Mouse (Mus musculus) stomach, embryonic 14.5 days (tissue): Measurements from ENCODE around the gene Wnt2b. TPM values are rescaled to one million over a fixed set of nuclear protein-coding genes. Genes with fewer than 3 reads are reported as not detected.
A peak's percentile ranks its signal among the peaks of the same experiment; 100 is the strongest.

Experiments
- ATAC-seq: fragments of 200-750 bp; cut with Nextera tagmentation; 2 replicates; pipeline ENCODE4 v1.8.0; 2017; ENCODE audit warnings: low read depth, moderate TSS enrichment; ENCODE audit not compliant: insufficient number of reproducible peaks, insufficient read depth, low FRiP score
- H3K27ac ChIP-seq: fragments of 300-500 bp; sonication (generic); 2 replicates; pipeline ENCODE4 v1.5.1; 2014; ENCODE audit warnings: mild to moderate bottlenecking, low read length, moderate library complexity, mixed read lengths
- H3K27me3 ChIP-seq: fragments of 300-500 bp; sonication (generic); 2 replicates; pipeline ENCODE4 v1.6.1; 2014; ENCODE audit warnings: low read length, control low read depth, mixed read lengths; ENCODE audit not compliant: control insufficient read depth, insufficient read depth
- H3K36me3 ChIP-seq: fragments of 300-500 bp; sonication (generic); 2 replicates; pipeline ENCODE4 v1.6.1; 2014; ENCODE audit warnings: mild to moderate bottlenecking, control low read depth, low read length, moderate library complexity, mixed read lengths; ENCODE audit not compliant: control insufficient read depth, insufficient read depth
- H3K4me1 ChIP-seq: fragments of 300-500 bp; sonication (generic); 2 replicates; pipeline ENCODE4 v1.6.1; 2014; ENCODE audit warnings: low read length, control low read depth, mixed read lengths; ENCODE audit not compliant: control insufficient read depth, insufficient read depth
- H3K4me2 ChIP-seq: fragments of 300-500 bp; sonication (generic); replicated peaks from 2 replicates; pipeline ENCODE4 v1.6.1; 2014; ENCODE audit warnings: low read depth, low read length, control low read depth
- H3K4me3 ChIP-seq: fragments of 300-500 bp; sonication (generic); 2 replicates; pipeline ENCODE4 v1.5.1; 2014; ENCODE audit warnings: low read depth, low read length, control low read depth
- H3K9ac ChIP-seq: fragments of 300-500 bp; sonication (generic); replicated peaks from 2 replicates; pipeline ENCODE4 v1.6.1; 2014; ENCODE audit warnings: low read depth, mild to moderate bottlenecking, control low read depth, low read length, moderate library complexity, mixed read lengths
- H3K9me3 ChIP-seq: fragments of 300-500 bp; sonication (generic); 2 replicates; pipeline ENCODE4 v1.6.1; 2016; ENCODE audit warnings: low read depth, low read length, control low read depth; ENCODE audit not compliant: control insufficient read depth
- WGBS: fragments of 180-500 bp; shearing (Covaris S2); extraction: QIAGEN DNeasy Blood & Tissue Kit; methylation state at CpG from one replicate; pipeline ENCODE4 v1.1.7; 2014; 5-methylcytosine and 5-hydroxymethylcytosine counted together
- polyA plus RNA-seq: library from polyadenylated mRNA; unstranded; fragments of >200 nt; fragmentation: Nextera tagmentation; extraction: Ambion mirVana; gene quantifications from 2 replicates; pipeline ENCODE4 v1.2.1, GENCODE M21; 2014

The Wnt2b gene
- polyA plus RNA-seq, 1 experiment from 2014 or later, result 4.1 TPM

GRCm38 (mm10) chr3:105000561-105000960, 38.8 kb upstream of the Wnt2b start:
- Histone ChIP-seq H3K9me3 (no peaks in the 10 kb centered on the region), H3K4me3 (no peak overlapping the region), H3K36me3 (peaks cover 25% of the 10 kb centered on the region), H3K27me3 (no peaks in the 10 kb centered on the region), H3K27ac (no peak overlapping the region), H3K9ac (no peak overlapping the region), H3K4me1 (0 out of 2 replicates have a peak, but pooled peaks cover 4% of the 10 kb centered on the region), H3K4me2 (no peak overlapping the region)
- WGBS, result 42% methylated on average over 8 of the region's 8 CpGs
- ATAC-seq, result no peak; the same call in 1 of the 2 replicates

DNA sequence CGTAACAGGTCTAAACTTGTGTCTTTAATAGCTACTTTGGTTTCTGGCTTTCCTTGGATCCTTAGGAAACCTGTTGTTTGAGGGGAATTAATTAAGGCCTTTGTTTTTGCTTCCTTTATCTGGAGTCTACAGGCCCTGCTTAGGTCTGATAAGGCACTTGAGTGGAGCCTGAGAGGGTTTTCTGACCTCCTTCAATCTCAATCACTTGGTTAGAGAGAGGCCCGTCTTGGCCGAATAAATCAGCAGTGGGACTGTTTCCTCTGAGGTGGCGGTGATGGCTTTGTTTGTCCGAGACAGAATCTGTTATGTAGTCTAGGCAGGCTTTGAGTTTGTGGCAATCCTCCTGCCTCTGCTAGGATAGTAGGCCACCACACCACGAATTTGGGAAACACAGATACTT, 35.8 kb upstream of the Wnt2b start:
- Histone ChIP-seq H3K9me3 (no peaks in the 10 kb centered on the region), H3K27me3 (no peaks in the 10 kb centered on the region), H3K4me3 (no peak overlapping the region), H3K4me2 (no peak overlapping the region), H3K36me3 (peaks cover 5% of the 10 kb centered on the region; the same call in 1 of the 2 replicates), H3K9ac (no peak overlapping the region), H3K27ac (no peak overlapping the region), H3K4me1 (peaks cover 11% of the 10 kb centered on the region; the same call in 1 of the 2 replicates)
- 45% methylated on average over 6 of the region's 6 CpGs for WGBS
- no peak for ATAC-seq

- Histone ChIP-seq H3K9ac (no peak overlapping the region), H3K36me3 (no peaks in the 10 kb centered on the region), H3K9me3 (no peaks in the 10 kb centered on the region), H3K4me1 (peaks cover 7% of the 10 kb centered on the region; the same call in 1 of the 2 replicates), H3K4me3 (no peak overlapping the region), H3K4me2 (no peak overlapping the region), H3K27me3 (no peaks in the 10 kb centered on the region), H3K27ac (no peak overlapping the region)
- no peak for ATAC-seq
- WGBS, result 83% methylated on average over 7 of the region's 7 CpGs
Measured at GRCm38 (mm10) chr3:104995707-104996106, 34.0 kb upstream of the Wnt2b start.

DNA sequence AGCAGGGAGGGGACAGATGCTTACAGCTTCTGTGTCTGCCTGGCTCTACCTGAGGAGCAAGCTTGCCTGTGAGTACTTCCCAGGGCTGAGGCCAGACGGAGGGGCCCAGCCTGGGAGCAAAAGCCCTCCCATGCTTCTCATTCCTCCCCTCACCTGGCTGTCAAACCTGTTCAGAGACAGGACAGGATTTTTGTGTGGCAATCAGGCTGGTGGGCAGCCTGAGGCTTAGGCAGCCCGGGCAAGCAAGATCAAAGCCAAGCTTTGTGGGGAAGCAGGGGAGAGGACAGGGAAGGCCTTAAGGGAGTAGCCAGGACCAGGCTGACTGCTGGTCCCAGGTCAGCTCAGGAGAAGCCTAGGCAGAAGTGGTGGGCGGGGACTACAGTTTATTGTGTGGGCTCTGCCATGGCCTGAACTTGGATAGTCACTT, 32.7 kb upstream of the Wnt2b start:
- WGBS, result 41% methylated on average over 3 of the region's 3 CpGs
- Histone ChIP-seq H3K27me3 (no peaks in the 10 kb centered on the region), H3K36me3 (no peaks in the 10 kb centered on the region), H3K27ac (peak overlapping the region; percentile 71; the same call in 1 of the 2 replicates), H3K4me3 (no peak overlapping the region), H3K9me3 (no peaks in the 10 kb centered on the region), H3K4me2 (no peak overlapping the region), H3K9ac (no peak overlapping the region), H3K4me1 (peaks cover 7% of the 10 kb centered on the region; the same call in 1 of the 2 replicates)
- ATAC-seq, result 0 out of 2 replicates have a peak, but pooled peaks have one; percentile 26

DNA sequence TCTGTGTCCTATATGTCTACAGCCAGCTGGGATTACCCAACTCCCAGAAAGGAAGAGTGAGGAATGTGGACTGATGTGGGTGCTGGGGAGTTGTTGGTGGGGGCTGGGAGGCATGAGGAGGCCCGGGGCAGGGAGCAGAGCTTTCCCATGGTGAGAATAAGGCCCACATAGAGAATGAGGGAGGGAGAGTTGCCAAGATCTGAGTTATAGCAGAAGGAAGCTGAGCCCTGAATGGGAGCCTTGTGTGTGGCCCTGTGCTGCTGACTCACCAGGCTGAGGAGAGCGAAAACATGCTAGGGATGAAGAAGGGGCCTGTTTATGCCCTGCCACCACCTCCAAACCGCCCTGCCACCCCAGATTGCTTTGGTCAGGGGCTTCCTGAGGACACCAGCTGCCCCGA, 32.1 kb upstream of the Wnt2b start:
- Histone ChIP-seq H3K4me1 (peaks cover 7% of the 10 kb centered on the region; the same call in 1 of the 2 replicates), H3K4me2 (no peak overlapping the region), H3K27ac (peak overlapping the region; percentile 71; the same call in 1 of the 2 replicates), H3K4me3 (no peak overlapping the region), H3K9ac (no peak overlapping the region), H3K9me3 (no peaks in the 10 kb centered on the region), H3K27me3 (no peaks in the 10 kb centered on the region), H3K36me3 (no peaks in the 10 kb centered on the region)
- ATAC-seq, result peak; percentile 70
- WGBS, result 36% methylated on average over 4 of the region's 4 CpGs

GRCm38 (mm10) chr3:104992709-104993388, 31.1 kb upstream of the Wnt2b start:
- Histone ChIP-seq H3K27me3 (no peaks in the 10 kb centered on the region), H3K36me3 (no peaks in the 10 kb centered on the region), H3K4me2 (0 out of 2 replicates have a peak overlapping the region, but pooled peaks have one; percentile 19), H3K27ac (no peak overlapping the region), H3K4me3 (no peak overlapping the region), H3K4me1 (peaks cover 7% of the 10 kb centered on the region; the same call in 1 of the 2 replicates), H3K9me3 (no peaks in the 10 kb centered on the region), H3K9ac (no peak overlapping the region)
- WGBS, result 15% methylated on average over 23 of the region's 23 CpGs
- peak; percentile 63 for ATAC-seq

DNA sequence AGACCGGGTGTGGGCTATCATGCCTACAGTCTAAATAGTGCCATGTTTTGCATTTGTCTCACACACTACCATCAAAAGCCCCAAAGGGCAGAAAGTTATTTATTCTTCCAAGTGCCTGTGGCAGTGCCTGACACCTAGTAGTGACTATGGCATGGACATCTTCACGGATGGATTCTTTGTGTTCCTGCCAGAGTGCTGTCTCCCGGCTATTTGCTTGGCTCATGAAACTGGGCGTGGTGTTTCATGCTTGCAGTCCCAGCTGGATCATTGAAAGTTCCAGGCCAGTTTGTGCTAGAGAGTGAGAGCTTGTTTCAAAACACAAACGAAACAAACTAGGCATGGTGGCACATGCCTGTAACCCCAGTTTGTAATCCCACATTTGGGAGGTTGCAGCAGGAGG, 30.0 kb upstream of the Wnt2b start:
- Histone ChIP-seq H3K36me3 (no peaks in the 10 kb centered on the region), H3K27ac (no peak overlapping the region), H3K4me2 (no peak overlapping the region), H3K4me1 (peaks cover 7% of the 10 kb centered on the region; the same call in 1 of the 2 replicates), H3K27me3 (no peaks in the 10 kb centered on the region), H3K4me3 (no peak overlapping the region), H3K9ac (no peak overlapping the region), H3K9me3 (no peaks in the 10 kb centered on the region)
- 69% methylated on average over 5 of the region's 5 CpGs for WGBS
- ATAC-seq, result no peak

- Histone ChIP-seq H3K9me3 (no peaks in the 10 kb centered on the region), H3K9ac (no peak overlapping the region), H3K4me1 (no peaks in the 10 kb centered on the region), H3K4me2 (no peak overlapping the region), H3K4me3 (no peak overlapping the region), H3K36me3 (no peaks in the 10 kb centered on the region), H3K27me3 (no peaks in the 10 kb centered on the region), H3K27ac (no peak overlapping the region)
- 77% methylated on average over 5 of the region's 5 CpGs for WGBS
- no peak for ATAC-seq
Measured at GRCm38 (mm10) chr3:104987884-104988283, 26.2 kb upstream of the Wnt2b start.
